Mouse (Mus musculus) yolk sac, embryonic 10.5 days (tissue): Measurements from ENCODE around the gene Olfr1339.
A peak's percentile ranks its signal among the peaks of the same experiment; 100 is the strongest.

ENCODE experiments used
- DNase-seq: peaks from one replicate; pipeline ENCODE4 v3.0.0-alpha.2; 2017; ENCODE audit warnings: low spot score

Gene Olfr1339

GRCm38 (mm10) chr4:118731875-118732274, at the start of gene Olfr1339:
Gene Olfr1339, plus strand, starts transcription at chr4:118732175.
- no peak for DNase-seq

- DNase-seq, result peak; percentile 39
These were observed 44.9 kb upstream of the Olfr1339 start for GRCm38 (mm10) chr4:118687086-118687485.

DNA sequence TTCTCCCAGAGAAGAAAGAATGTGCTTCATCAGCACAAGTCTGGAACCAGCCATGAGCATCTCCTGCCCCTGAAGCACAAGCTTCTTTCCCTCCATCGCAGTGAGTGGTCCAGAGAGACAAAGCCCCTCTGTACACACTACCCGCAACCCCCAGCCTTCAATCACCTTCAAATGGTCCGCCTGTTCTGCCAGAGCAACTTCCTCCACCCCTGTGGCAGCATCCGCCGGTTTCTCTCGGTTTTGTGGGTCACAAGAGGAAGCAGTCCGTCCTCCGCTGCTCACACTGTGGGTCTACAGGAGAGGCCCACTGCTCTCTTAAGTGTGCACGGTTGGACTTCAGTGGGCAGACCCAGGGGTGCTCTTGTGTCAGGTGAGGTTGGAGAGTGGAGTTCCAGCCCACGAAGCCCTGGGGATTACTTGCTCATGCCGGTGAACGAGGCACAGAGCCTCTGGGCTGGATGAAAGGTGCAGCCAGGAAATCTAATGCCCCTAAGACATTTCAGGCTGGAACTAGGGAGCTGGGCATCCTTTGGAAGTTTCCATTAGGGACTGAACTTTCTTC, 39.5 kb upstream of the Olfr1339 start, which contains the start of gene Olfr1342:
TSS of gene Olfr1342 (minus strand) at position 345 of the 562 bp plus-strand sequence.
- no peak for DNase-seq

DNA sequence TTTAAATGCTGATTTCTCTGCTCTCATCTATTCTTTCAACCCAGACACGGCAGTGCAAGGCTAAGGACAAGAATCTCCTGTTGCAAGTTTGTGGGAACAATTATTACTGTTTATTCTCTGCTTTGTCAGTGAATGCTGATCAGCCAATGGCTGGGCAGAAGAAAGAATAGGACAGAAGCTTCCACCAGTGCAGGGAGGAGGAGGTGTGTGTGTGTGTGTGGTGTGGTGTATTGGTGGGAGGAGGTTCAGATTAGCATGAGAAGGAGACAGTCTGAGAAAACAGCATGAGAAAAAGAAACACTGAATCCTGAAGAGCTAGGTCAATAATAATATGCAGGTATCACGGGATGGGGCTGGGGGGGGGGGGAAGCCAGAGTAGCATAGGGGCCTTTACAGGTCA, 38.2 kb upstream of the Olfr1339 start:
- no peak for DNase-seq

- DNase-seq, result no peak
These were observed 28.8 kb upstream of the Olfr1339 start, which contains the start of gene Olfr1341 for GRCm38 (mm10) chr4:118703223-118703622. Gene Olfr1341, plus strand, starts transcription at chr4:118703523.

DNA sequence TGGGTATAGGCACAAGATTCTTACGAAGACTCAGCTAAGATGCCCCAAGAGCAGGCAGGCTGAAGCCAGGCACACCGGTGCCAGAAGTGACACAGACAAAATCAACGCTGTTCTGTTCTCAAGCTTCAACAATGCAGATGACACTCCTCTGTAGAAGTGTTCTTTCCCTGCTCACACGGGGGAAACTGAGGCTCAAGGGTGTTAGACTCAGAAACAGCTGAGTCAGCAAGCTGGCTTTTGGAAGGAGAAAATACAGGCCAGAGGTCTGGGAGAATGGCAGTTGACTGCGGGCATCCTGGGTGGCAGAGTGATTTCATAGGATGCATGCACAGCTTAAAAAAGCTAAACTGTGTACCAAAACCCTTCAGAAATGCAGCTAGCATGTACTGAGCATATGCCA, 23.9 kb upstream of the Olfr1339 start:
- DNase-seq, result no peak

DNA sequence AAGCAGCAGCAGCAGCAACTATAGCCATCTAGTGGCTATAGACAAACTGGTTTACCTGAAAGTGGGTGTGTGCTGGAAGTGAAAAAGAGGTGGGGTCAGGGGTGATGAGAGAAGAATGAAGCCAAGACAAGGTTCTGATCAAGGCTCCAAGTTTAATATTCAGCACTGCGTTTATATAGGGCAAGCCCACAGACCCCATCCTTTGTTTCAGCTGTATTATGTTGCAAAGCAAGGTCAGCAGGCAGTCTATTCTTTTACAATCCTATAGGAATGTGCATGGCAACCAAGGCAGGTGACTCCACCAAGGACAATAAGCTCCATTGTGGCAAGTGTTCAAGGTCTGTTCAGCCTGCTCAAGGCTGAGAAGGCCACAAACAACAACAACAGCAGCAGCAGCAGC, 20.3 kb upstream of the Olfr1339 start:
- DNase-seq, result no peak

GRCm38 (mm10) chr4:118719838-118720237, 12.1 kb upstream of the Olfr1339 start, which contains the start of gene Olfr1340:
Gene Olfr1340, plus strand, starts transcription at chr4:118720138.
- no peak for DNase-seq

GRCm38 (mm10) chr4:118721742-118722483, 10.1 kb upstream of the Olfr1339 start:
- DNase-seq, result peak; percentile 13

DNA sequence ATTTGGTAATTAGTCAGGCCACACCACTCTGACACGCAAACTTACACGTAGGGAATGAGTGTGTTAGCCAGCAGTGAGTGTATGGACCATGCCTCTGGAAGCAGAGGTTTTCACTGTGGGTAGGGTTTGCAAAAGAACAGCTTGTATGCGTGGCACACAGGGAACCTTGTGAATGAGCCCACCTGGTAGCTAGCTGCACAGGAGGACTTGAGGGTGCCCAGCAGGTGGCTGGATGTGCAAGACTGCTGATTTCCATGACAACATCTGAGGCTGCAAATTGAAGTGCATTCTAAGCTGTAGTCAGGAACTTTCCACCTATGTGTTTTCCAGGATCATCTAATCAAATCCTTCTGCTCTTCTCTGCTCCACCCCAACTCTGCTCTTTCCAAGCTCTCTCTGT, 7.6 kb downstream of the Olfr1339 start:
- no peak for DNase-seq

GRCm38 (mm10) chr4:118740988-118741698, 9.2 kb downstream of the Olfr1339 start:
- DNase-seq, result peak; percentile 35

DNA sequence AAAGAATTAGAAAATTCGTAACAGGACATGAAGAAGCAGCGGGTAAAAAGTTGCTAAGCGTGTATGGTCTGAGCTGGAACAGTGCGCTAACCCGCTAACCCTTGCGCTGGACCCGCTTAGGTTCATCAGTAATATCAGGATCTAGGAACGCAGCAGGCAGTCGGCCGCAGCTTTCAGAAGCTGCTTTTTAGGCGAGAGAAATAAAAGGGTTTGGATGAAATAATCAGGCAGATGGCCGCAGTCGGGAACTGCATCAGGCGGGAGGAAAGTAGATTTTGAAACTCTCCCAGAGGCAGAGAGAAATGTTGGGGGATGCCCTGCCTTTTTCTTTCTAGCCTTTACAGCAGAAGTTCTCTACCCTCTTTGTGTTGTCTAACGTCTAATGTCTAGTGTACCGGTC, 9.9 kb downstream of the Olfr1339 start:
- DNase-seq, result peak; percentile 6

- DNase-seq, result no peak
These were observed 26.7 kb downstream of the Olfr1339 start, which contains the start of gene Olfr1338 for GRCm38 (mm10) chr4:118758637-118759036. Gene Olfr1338, minus strand, starts transcription at chr4:118758737.

DNA sequence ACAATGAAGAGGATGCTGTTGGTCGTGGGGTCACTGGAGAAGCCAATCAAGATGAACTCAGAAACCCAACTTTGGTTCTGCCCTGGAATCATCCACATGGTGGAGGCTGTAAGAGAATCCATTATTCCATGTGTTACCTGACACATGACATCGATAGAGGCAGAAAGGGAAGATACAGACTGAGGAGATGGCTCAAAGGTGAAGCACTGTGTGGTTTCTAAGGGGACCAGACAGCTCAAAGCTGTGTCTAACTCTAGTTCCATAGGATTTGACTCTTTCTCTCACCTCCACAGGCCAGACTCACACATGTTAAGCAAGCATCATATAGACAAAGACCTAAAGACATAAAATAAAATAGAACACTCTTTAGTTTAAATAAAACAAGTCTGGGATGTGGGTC, 50.5 kb downstream of the Olfr1339 start, which contains the start of gene Olfr1337:
TSS of gene Olfr1337 (minus strand) at position 101 of the 400 bp plus-strand sequence.
- DNase-seq, result no peak
